ENCODE assay signal across 26 mouse cellular contexts in the genomic region with DNA sequence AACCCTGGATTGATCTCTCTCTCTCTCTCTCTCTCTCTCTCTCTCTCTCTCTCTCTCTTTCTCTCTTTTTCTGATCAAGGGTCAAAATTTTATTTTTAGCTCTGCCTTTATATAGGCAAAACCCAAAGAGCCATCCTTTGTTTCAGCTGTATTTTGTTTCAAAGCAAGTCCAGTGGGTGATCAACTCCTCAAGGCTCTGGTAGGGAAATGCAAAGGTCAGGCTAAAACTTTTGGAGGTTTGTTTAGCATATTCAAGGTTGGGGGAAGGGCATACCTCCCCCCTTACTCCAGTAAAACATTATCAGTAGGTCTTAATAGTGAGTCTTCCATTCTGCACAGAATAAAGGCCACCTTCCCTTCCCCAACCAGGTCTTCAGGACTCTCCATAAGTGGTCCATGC. TPM values are rescaled to one million over a fixed set of nuclear protein-coding genes. Genes with fewer than 3 reads are reported as not detected.
DNase-seq lines count a peak whose midpoint lies in the region; ATAC-seq lines count a peak whose summit lies in the region.
"Had no signal": no experiment of that assay in that cellular context is flagged by ENCODE, and none has a peak within 500 bp of the region (broad histone marks: within the 10 kb centered on the region; RNA-seq: fewer than 3 reads in every experiment).

No protein-coding gene starts in this region.

- H3K27me3 ChIP-seq in neural tube, embryonic 15.5 days (replicated peaks) = no peaks in the 10 kb centered on the region
- H3K27me3 ChIP-seq: embryonic facial prominence, embryonic 12.5 days; forebrain, embryonic 13.5 days; forebrain, embryonic 15.5 days; Patski had no signal

- H3K9ac ChIP-seq in neural tube, embryonic 15.5 days (replicated peaks) = no peak overlapping the region
- H3K9ac ChIP-seq: embryonic facial prominence, embryonic 12.5 days; forebrain, embryonic 13.5 days; forebrain, embryonic 15.5 days; forebrain, postnatal 0 days had no signal

- no peak overlapping the region for H3K4me2 ChIP-seq in neural tube, embryonic 15.5 days
- H3K4me2 ChIP-seq: embryonic facial prominence, embryonic 12.5 days; forebrain, embryonic 13.5 days; forebrain, embryonic 15.5 days had no signal

- H3K9me3 ChIP-seq in neural tube, embryonic 15.5 days (replicated peaks) = no peaks in the 10 kb centered on the region
- H3K9me3 ChIP-seq: embryonic facial prominence, embryonic 10.5 days; embryonic facial prominence, embryonic 12.5 days; forebrain, embryonic 13.5 days; forebrain, embryonic 15.5 days had no signal

- no peaks in the 10 kb centered on the region for H3K36me3 ChIP-seq in neural tube, embryonic 15.5 days
- H3K36me3 ChIP-seq: embryonic facial prominence, embryonic 10.5 days; embryonic facial prominence, embryonic 12.5 days; forebrain, embryonic 15.5 days; G1E had no signal

- no peak overlapping the region for H3K27ac ChIP-seq in neural tube, embryonic 15.5 days (replicated peaks)
- H3K27ac ChIP-seq: embryonic facial prominence, embryonic 10.5 days; embryonic facial prominence, embryonic 12.5 days; forebrain, embryonic 13.5 days; forebrain, embryonic 15.5 days had no signal

- DNase-seq in ES-CJ7 (ENCODE audit: low read depth, low spot score) (peak; percentile 88), R1 (ENCODE audit: low read depth, low spot score) (peak; percentile 95)
- no peak for DNase-seq in heart, postnatal 4 days
- DNase-seq in thymus, postnatal 4 days = no peak
- DNase-seq: adrenal gland, adult 8-10 months; adrenal gland, postnatal 14 days; adrenal gland, postnatal 36 days; cerebellum, adult 11-12 months; cerebellum, adult 2 months; cerebellum, adult 9-10 months; cerebellum, postnatal 10 days; cerebellum, postnatal 25 days; forebrain, postnatal 0 days had no signal

- ATAC-seq in neural tube, embryonic 15.5 days (ENCODE audit: low FRiP score) = no peak
- ATAC-seq: activated CD4-positive, CD25-positive, alpha-beta regulatory T cell, adult 4 months; forebrain, embryonic 13.5 days; forebrain, embryonic 15.5 days; forebrain, postnatal 0 days; Patski had no signal

- no peaks in the 10 kb centered on the region for H3K4me1 ChIP-seq in neural tube, embryonic 15.5 days
- H3K4me1 ChIP-seq: embryonic facial prominence, embryonic 10.5 days; embryonic facial prominence, embryonic 12.5 days; forebrain, embryonic 13.5 days; forebrain, embryonic 15.5 days had no signal

- no peak overlapping the region for H3K4me3 ChIP-seq in neural tube, embryonic 15.5 days (replicated peaks)
- H3K4me3 ChIP-seq: embryonic facial prominence, embryonic 10.5 days; embryonic facial prominence, embryonic 12.5 days; forebrain, embryonic 13.5 days; forebrain, embryonic 15.5 days had no signal

RNA-seq across cellular contexts. Expression of a gene that starts 27.3 kb away (rescaled TPM):
- not detected for total RNA-seq in heart, postnatal 4 days (2021)
- not detected in 2 replicates for polyA plus RNA-seq in neural tube, embryonic 15.5 days (2015; fragmentation: Nextera tagmentation; extraction: Ambion mirVana)
- total RNA-seq: adrenal gland, postnatal 14 days; adrenal gland, postnatal 36 days; G1E had no signal
- polyA plus RNA-seq: activated CD4-positive, CD25-positive, alpha-beta regulatory T cell, adult 4 months; C2C12; embryonic facial prominence, embryonic 10.5 days; embryonic facial prominence, embryonic 12.5 days; embryonic facial prominence, embryonic 14.5 days; forebrain, embryonic 11.5 days; forebrain, embryonic 13.5 days; forebrain, embryonic 15.5 days; forebrain, postnatal 0 days; G1E; Patski had no signal

RNA-seq across cellular contexts. Expression of a gene that starts 34.1 kb away (rescaled TPM):
- not detected for total RNA-seq in heart, postnatal 4 days (2021)
- not detected in 2 replicates for polyA plus RNA-seq in neural tube, embryonic 15.5 days (2015; fragmentation: Nextera tagmentation; extraction: Ambion mirVana)
- total RNA-seq: adrenal gland, adult 18-20 months; adrenal gland, adult 8-10 months; adrenal gland, postnatal 14 days; adrenal gland, postnatal 36 days; forebrain, postnatal 0 days had no signal
- polyA plus RNA-seq: activated CD4-positive, CD25-positive, alpha-beta regulatory T cell, adult 4 months; C2C12; cerebellum, adult 2 months; cortical plate, adult 2 months; embryonic facial prominence, embryonic 10.5 days; embryonic facial prominence, embryonic 12.5 days; embryonic facial prominence, embryonic 14.5 days; forebrain, embryonic 11.5 days; forebrain, embryonic 13.5 days; forebrain, embryonic 15.5 days; forebrain, postnatal 0 days; G1E; Patski had no signal

RNA-seq across cellular contexts. Expression of a gene that starts 42.3 kb away (rescaled TPM):
- not detected for total RNA-seq in heart, postnatal 4 days (2021)
- polyA plus RNA-seq in neural tube, embryonic 15.5 days (2015; fragmentation: Nextera tagmentation; extraction: Ambion mirVana) = not detected in 2 replicates
- total RNA-seq: adrenal gland, adult 18-20 months; adrenal gland, adult 8-10 months; adrenal gland, postnatal 14 days; adrenal gland, postnatal 36 days; forebrain, postnatal 0 days had no signal
- polyA plus RNA-seq: activated CD4-positive, CD25-positive, alpha-beta regulatory T cell, adult 4 months; C2C12; cerebellum, adult 2 months; cortical plate, adult 2 months; embryonic facial prominence, embryonic 10.5 days; embryonic facial prominence, embryonic 12.5 days; embryonic facial prominence, embryonic 14.5 days; forebrain, embryonic 11.5 days; forebrain, embryonic 13.5 days; forebrain, embryonic 15.5 days; forebrain, postnatal 0 days; G1E; Patski had no signal

RNA-seq across cellular contexts. Expression of a gene that starts 42.9 kb away (rescaled TPM):
- total RNA-seq in heart, postnatal 4 days (2021) = not detected
- not detected in 2 replicates for polyA plus RNA-seq in neural tube, embryonic 15.5 days (2015; fragmentation: Nextera tagmentation; extraction: Ambion mirVana)
- total RNA-seq: adrenal gland, adult 18-20 months; adrenal gland, postnatal 14 days; adrenal gland, postnatal 36 days; forebrain, postnatal 0 days; G1E had no signal
- polyA plus RNA-seq: activated CD4-positive, CD25-positive, alpha-beta regulatory T cell, adult 4 months; C2C12; cerebellum, adult 2 months; embryonic facial prominence, embryonic 10.5 days; embryonic facial prominence, embryonic 12.5 days; embryonic facial prominence, embryonic 14.5 days; forebrain, embryonic 11.5 days; forebrain, embryonic 13.5 days; forebrain, embryonic 15.5 days; forebrain, postnatal 0 days; G1E; Patski had no signal

RNA-seq across cellular contexts. Expression of a gene that starts 51.8 kb away (rescaled TPM):
- not detected for total RNA-seq in heart, postnatal 4 days (2021)
- 0.73 TPM in 1 of 2 replicates, not detected in the other for polyA plus RNA-seq in neural tube, embryonic 15.5 days (2015; fragmentation: Nextera tagmentation; extraction: Ambion mirVana)
- total RNA-seq: adrenal gland, postnatal 14 days; adrenal gland, postnatal 36 days; forebrain, postnatal 0 days; G1E had no signal
- polyA plus RNA-seq: activated CD4-positive, CD25-positive, alpha-beta regulatory T cell, adult 4 months; C2C12; cerebellum, adult 2 months; cortical plate, adult 2 months; embryonic facial prominence, embryonic 10.5 days; embryonic facial prominence, embryonic 12.5 days; embryonic facial prominence, embryonic 14.5 days; forebrain, embryonic 11.5 days; forebrain, embryonic 13.5 days; forebrain, embryonic 15.5 days; forebrain, postnatal 0 days; G1E had no signal

Comparison
In these comparisons a context has a peak if more than half of its experiments do, and no peak if none do; other contexts are left out.
1. DNase-seq: peak in ES-CJ7 (single experiment) and R1 (single experiment); none in heart, postnatal 4 days (single experiment) and thymus, postnatal 4 days (single experiment).